Mouse (Mus musculus): ENCODE results near the gene Mylk4.

The Mylk4 gene

DNA sequence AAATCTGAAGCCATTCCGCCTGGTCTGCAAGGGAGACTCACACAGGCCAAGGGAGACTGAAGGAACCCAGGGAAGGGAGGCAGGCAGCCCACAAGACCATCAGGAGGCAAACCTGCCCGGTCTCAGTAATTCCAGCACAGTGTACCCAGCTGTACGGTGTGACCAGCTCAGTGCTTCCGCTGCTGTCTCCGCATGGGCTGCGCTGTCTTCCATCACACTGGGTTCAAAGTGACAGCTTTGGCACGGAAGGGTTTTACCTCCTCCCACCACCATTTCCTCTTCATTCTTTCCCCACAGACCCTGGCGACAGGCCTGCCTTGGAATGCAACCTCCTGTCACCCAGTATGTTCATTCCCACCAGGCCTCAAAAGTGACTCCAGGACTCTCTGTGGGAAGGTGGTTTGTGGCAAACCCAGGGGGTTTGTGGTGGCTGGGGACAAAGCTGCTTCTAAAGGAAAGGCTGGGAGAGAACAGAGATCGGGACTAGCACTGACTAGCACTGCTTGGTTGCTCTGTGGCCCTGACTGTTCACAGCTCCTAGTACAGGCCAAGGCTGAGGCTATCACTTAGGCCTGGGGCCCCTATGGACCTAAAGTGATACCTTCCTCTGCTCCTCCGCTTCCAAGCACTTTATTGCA is 77.0 kb downstream of the Mylk4 start:
- DNase-seq: no peak

- no peak for DNase-seq
These were observed 78.4 kb downstream of the Mylk4 start for GRCm38 (mm10) chr13:32705315-32705714.

- DNase-seq: no peak
These were observed 78.8 kb downstream of the Mylk4 start for GRCm38 (mm10) chr13:32704911-32705310.

- no peak for DNase-seq
These were observed 82.2 kb downstream of the Mylk4 start for GRCm38 (mm10) chr13:32701564-32701963.

- no peak for DNase-seq
These were observed 84.4 kb downstream of the Mylk4 start for GRCm38 (mm10) chr13:32699376-32699775.

GRCm38 (mm10) chr13:32698956-32699355 is 84.8 kb downstream of the Mylk4 start:
- DNase-seq: no peak

- peak in 1 of 2 experiments; percentile 10 for DNase-seq
These were observed 89.8 kb downstream of the Mylk4 start for GRCm38 (mm10) chr13:32693886-32694455.

DNA sequence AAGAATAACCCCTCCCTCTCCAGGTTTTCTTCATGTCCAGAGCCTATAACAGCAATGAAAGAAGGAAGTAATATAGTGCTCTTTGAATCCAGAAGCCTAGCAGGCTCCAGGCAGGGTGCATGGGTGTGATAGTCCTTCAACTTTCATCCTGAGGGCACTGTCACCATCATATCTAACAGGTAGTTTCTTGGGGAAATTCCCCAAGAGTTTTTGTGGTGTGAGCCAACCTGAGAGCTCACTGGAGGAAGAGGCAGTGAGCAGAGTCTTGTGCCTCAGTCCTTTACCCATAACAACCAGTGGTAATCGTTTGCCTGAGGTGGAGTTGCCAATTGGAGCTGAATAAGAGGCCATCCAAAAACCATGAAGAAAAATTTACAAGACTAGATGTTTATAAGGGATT is 91.2 kb downstream of the Mylk4 start:
- no peak for DNase-seq

DNA sequence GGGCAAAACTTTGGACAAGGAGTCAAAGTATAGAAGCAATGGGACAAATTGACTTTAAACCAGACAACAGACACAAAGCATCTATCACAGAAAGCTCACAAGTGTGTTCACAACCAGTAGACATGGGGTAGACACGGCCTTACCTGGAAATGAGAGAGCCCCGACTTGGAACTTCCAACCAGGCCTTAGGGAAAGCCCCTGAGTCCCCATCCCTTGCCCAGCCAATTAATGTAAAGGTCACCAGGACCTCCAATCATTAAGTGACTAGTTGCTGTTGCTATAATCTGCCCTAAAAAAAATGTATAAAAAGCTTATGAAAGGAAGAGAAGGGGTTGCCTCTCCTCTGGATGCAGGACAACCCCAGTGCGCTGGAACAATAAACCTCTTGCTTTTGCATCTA is 93.5 kb downstream of the Mylk4 start:
- DNase-seq: no peak

DNA sequence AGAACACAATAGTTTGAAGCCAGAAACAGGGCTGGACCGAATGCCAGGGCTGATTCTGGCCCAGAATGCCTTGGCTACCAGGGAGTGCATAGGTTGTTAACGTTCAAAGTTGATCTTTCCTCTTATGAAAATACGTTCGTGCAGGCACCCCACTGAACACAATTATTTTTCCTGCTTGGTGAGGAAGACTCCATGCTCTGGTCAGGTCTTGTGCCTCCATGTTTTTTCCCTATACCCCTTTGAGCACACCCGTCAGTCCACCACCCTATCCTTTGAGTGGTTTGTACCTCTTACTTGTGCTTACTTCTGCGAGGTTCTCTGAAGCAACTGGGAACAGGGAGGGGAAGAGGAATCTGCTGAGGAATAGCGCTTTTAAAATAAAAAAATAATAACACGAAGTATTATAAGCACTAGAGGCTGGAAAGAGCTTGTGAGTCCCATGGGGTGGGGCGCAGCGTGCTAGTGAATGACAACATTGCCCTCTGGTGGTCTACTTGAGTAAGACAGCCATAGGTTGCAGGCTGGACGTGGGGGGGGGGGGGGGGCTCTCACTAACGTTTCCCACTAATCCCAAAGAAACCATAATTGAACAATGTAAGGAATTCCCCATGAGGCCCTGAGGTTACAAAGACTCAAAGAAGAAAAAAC is 102.8 kb downstream of the Mylk4 start:
- DNase-seq: peak; percentile 58 to 79

DNA sequence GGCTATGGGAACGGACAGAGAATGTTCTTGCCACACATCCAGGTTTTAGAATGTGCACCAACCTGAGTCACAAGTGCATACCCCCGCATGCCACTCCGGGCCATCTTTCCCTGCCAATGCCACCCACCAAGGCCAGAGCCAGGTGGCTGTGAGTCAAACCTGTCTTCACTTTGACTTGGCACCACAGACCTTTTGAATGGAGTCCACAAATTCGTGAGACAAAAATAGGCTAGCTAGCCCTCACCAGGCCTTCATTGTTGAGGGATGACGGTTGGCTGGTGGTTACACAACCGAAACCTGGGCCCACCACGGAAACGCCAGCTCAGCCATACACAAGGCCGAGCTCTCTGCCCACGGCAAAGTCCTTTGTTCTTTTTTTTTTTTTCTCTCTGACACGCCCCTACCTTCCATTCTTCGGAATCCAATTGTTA is 103.6 kb downstream of the Mylk4 start:
- DNase-seq: peak; percentile 22 to 25

DNA sequence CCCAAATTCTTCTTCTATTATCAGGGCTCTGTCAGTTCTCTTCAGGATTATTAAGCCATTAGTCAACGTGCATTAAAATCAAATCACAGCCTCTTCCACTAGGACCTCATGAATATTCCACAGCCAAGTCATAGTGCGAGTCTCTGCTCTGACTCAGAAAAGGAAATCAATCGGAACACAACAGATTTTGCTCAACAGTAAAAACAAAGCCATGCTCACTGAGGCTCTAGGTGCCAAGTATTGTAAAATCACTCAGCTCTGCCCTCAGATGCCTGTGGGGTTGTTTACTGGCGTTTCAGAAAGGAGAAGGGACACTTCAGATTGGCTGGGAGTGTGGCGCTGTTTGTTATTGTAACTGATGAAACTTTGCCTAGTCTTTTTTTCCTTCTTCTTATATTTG is 104.8 kb downstream of the Mylk4 start:
- DNase-seq: no peak

DNA sequence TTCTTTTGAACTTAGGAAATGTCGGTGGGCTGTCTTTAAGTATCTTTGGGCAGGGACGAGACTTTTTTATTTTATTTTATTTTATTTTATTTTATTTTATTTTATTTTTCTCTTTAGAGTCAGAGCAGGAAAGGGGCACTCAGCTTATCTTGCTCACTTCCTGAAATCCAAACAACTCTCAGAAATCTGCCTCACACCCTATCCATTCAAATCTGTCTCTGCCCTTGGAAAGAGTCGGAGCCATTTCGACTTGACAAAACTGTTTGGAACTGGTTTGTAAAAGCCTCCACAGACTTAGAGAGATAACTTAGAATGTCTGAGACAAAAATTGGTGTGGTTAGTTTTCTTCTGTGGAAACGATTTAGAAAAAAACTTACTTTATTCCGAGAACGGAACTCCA is 113.0 kb downstream of the Mylk4 start:
- DNase-seq: no peak

DNA sequence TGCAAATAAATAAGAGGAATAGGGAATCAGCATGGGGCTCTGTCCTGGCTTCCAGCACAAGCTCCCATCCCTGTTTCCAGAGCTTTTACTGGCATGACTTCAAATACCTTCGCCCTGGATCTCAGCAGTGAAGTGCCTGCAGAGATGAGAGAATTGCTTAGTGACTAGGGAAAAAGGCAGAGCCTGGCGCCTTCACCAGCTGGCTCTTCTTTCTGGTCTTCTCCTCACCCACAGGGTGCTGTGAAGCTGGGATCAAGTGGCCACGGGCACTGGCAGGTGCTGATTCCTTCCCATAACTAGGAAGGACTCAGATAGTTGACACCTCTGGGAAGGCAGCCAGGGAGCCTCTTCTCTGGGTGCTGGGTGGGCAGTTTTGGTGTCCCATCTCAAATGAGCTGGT is 115.5 kb downstream of the Mylk4 start:
- no peak for DNase-seq

DNA sequence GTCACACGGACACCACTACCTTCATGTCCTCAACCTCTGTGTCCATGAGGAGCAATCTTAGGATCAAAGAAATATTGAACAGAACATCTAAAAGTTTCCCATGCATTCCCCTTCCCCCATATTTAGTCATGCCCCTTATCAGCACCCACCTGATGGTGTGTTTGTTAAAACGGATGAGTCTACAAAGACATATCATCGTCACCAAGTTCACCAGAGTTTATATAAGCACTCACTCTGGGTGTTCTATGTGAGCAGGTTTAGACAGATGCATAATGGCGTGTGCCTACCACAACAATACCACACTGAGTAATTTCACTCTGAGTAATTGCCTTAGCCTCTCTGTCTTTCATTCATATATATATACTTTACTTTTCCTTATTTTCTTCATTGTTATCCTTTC is 116.4 kb downstream of the Mylk4 start:
- no peak for DNase-seq

GRCm38 (mm10) chr13:32662041-32662440 is 121.7 kb downstream of the Mylk4 start:
- DNase-seq: no peak

GRCm38 (mm10) chr13:32660294-32660693 is 123.5 kb downstream of the Mylk4 start:
- no peak for DNase-seq

GRCm38 (mm10) chr13:32659271-32659670 is 124.5 kb downstream of the Mylk4 start:
- peak; percentile 8 to 23 for DNase-seq

GRCm38 (mm10) chr13:32657583-32657982 is 126.2 kb downstream of the Mylk4 start:
- DNase-seq: no peak

Data from cerebellum, postnatal 25 days (tissue).